10 mouse cellular contexts compared by ENCODE assay signal in the genomic region with DNA sequence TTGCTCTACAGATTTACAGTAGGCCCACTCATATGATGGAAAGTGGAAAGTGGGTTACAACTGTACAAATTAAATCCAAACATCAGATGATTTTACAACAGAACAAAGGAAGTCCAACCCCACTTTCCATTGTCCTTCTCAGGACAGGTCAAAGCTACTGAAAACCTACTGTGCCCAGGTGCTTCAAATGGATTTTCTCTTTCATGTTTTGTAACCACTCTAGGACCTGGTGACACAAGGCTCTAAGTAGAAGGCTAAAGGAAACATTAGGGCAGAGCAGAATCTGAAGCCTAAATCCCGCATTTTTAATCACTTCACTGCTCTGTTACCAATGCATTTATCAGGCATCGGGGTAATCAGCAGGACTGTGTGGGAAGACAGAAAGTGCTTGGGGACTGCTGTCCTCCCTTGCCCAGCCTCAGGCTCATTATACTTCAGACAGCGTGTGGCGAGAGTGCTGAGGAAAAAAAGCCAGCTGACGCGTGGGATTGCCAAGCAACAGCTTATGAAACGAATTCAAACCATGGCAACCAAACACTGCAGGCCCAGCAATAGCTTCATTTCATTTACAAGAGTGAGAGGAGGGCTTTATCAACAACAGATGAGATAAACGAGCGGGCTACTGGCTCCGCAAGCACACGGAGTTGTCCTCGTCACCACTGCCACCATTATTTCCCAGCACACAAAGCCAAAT. TPM values are rescaled to one million over a fixed set of nuclear protein-coding genes. Genes with fewer than 3 reads are reported as not detected.
A peak's percentile ranks its signal among the peaks of the same experiment; 100 is the strongest.
DNase-seq lines count a peak whose midpoint lies in the region; ATAC-seq and TF ChIP-seq lines count a peak whose summit lies in the region.
"Had no signal": no experiment of that assay in that cellular context is flagged by ENCODE, and none has a peak within 500 bp of the region (broad histone marks: within the 10 kb centered on the region; RNA-seq: fewer than 3 reads in every experiment).

No protein-coding gene starts in this region.

- H3K4me1 ChIP-seq in hindbrain, embryonic 15.5 days (replicated peaks): no peaks in the 10 kb centered on the region
- no peaks in the 10 kb centered on the region for H3K4me1 ChIP-seq in lung, embryonic 14.5 days (ENCODE audit: insufficient read depth)
- H3K4me1 ChIP-seq in intestine, embryonic 15.5 days (replicated peaks): no peaks in the 10 kb centered on the region
- H3K4me1 ChIP-seq: liver, embryonic 13.5 days had no signal

- peak overlapping the region; percentile 43 for H3K27ac ChIP-seq in hindbrain, embryonic 15.5 days (replicated peaks)
- H3K27ac ChIP-seq in lung, embryonic 14.5 days (ENCODE audit: low read depth): no peak overlapping the region
- H3K27ac ChIP-seq in intestine, embryonic 15.5 days: no peak overlapping the region
- H3K27ac ChIP-seq: liver, embryonic 13.5 days had no signal

- no peaks in the 10 kb centered on the region for H3K36me3 ChIP-seq in hindbrain, embryonic 15.5 days
- no peaks in the 10 kb centered on the region for H3K36me3 ChIP-seq in lung, embryonic 14.5 days (ENCODE audit: insufficient read depth)
- no peaks in the 10 kb centered on the region for H3K36me3 ChIP-seq in intestine, embryonic 15.5 days
- H3K36me3 ChIP-seq: liver, embryonic 13.5 days had no signal

- H3K9ac ChIP-seq in hindbrain, embryonic 15.5 days: no peak overlapping the region
- H3K9ac ChIP-seq in lung, embryonic 14.5 days: no peak overlapping the region
- no peak overlapping the region for H3K9ac ChIP-seq in intestine, embryonic 15.5 days
- H3K9ac ChIP-seq: liver, embryonic 13.5 days had no signal

- peak; percentile 83 for ATAC-seq in hindbrain, embryonic 15.5 days (ENCODE audit: low FRiP score, low read depth)
- peak; percentile 74 for ATAC-seq in lung, embryonic 14.5 days (ENCODE audit: insufficient read depth)
- ATAC-seq in intestine, embryonic 15.5 days: no peak

- H3K4me3 ChIP-seq in hindbrain, embryonic 15.5 days: no peak overlapping the region
- H3K4me3 ChIP-seq in lung, embryonic 14.5 days (ENCODE audit: low read depth, low read length): no peak overlapping the region
- H3K4me3 ChIP-seq in intestine, embryonic 15.5 days (replicated peaks): no peak overlapping the region
- H3K4me3 ChIP-seq: liver, embryonic 13.5 days had no signal

- H3K9me3 ChIP-seq in hindbrain, embryonic 15.5 days: no peaks in the 10 kb centered on the region
- H3K9me3 ChIP-seq in lung, embryonic 14.5 days (ENCODE audit: low read depth, low read length): no peaks in the 10 kb centered on the region
- no peaks in the 10 kb centered on the region for H3K9me3 ChIP-seq in intestine, embryonic 15.5 days
- H3K9me3 ChIP-seq: liver, embryonic 13.5 days had no signal

- no peak for TF ChIP-seq CTCF in lung, embryonic 14.5 days (IDR thresholded peaks at IDR 0.05; ENCODE audit: low read depth)

- peak overlapping the region; percentile 31; the same call in 1 of the 2 replicates for H3K4me2 ChIP-seq in hindbrain, embryonic 15.5 days
- no peak overlapping the region for H3K4me2 ChIP-seq in lung, embryonic 14.5 days
- H3K4me2 ChIP-seq in intestine, embryonic 15.5 days (replicated peaks): no peak overlapping the region
- H3K4me2 ChIP-seq: liver, embryonic 13.5 days had no signal

- 42% methylated on average over 12 of the region's 12 CpGs for WGBS in hindbrain, embryonic 15.5 days
- 35% methylated on average over 12 of the region's 12 CpGs for WGBS in lung, embryonic 14.5 days
- WGBS in intestine, embryonic 15.5 days: 61% methylated on average over 12 of the region's 12 CpGs

- intact Hi-C loops in gastrocnemius, postnatal 14 days (cut with DNase I; ENCODE audit: low total_unique reads): no loop called here

- peak; percentile 36 for DNase-seq in embryo, embryonic 10 days (ENCODE audit: low spot score)
- DNase-seq in embryo, embryonic 9.5 days (ENCODE audit: extremely low spot score): no peak
- DNase-seq in gastrocnemius, postnatal 14 days: peak; percentile 48
- peak; percentile 76 for DNase-seq in lung, embryonic 14.5 days
- peak; percentile 72 to 73 for DNase-seq in right cerebral cortex, adult 2 months (ENCODE audit: low spot score in 2 of 2)
- DNase-seq in thymus, postnatal 25 days: no peak
- DNase-seq: liver, embryonic 13.5 days had no signal

- no peaks in the 10 kb centered on the region for H3K27me3 ChIP-seq in hindbrain, embryonic 15.5 days
- H3K27me3 ChIP-seq in lung, embryonic 14.5 days (ENCODE audit: insufficient read depth, low read length): no peaks in the 10 kb centered on the region
- no peaks in the 10 kb centered on the region for H3K27me3 ChIP-seq in intestine, embryonic 15.5 days (replicated peaks)
- H3K27me3 ChIP-seq: CH12.LX; liver, embryonic 13.5 days had no signal

RNA-seq across cellular contexts. Expression of a gene that starts 40.7 kb away (rescaled TPM):
- under 1 TPM; 0.37 to 0.66 TPM for total RNA-seq in gastrocnemius, postnatal 14 days (2021)
- 2.1 and 2.7 TPM in 2 replicates for polyA plus RNA-seq in hindbrain, embryonic 15.5 days (2015; fragmentation: Nextera tagmentation; extraction: Ambion mirVana)
- 0.31 and 0.51 TPM in 2 replicates for polyA plus RNA-seq in lung, embryonic 14.5 days (2014; fragmentation: Nextera tagmentation; extraction: Ambion mirVana)
- 0.50 and 0.51 TPM in 2 replicates for polyA plus RNA-seq in intestine, embryonic 15.5 days (2015; fragmentation: Nextera tagmentation; extraction: Ambion mirVana)

Comparison
In these comparisons a context has a peak if more than half of its experiments do, and no peak if none do; other contexts are left out.
1. DNase-seq: peak in embryo, embryonic 10 days (single experiment), gastrocnemius, postnatal 14 days (single experiment), lung, embryonic 14.5 days (single experiment) and right cerebral cortex, adult 2 months (2 of 2); none in embryo, embryonic 9.5 days (single experiment) and thymus, postnatal 25 days (single experiment).